Mouse (Mus musculus): ENCODE results near the gene Fam126b. TPM values are rescaled to one million over a fixed set of nuclear protein-coding genes. Genes with fewer than 3 reads are reported as not detected.
"Not testable (repeated sequence)": the region's sequence is repeated elsewhere in the genome, so short reads cannot be mapped to it uniquely, and the experiment has no call there.

Gene Fam126b
- polyA plus RNA-seq (2015; fragmentation: Nextera tagmentation; extraction: Ambion mirVana) = 4.1 and 4.4 TPM in 2 replicates

DNA sequence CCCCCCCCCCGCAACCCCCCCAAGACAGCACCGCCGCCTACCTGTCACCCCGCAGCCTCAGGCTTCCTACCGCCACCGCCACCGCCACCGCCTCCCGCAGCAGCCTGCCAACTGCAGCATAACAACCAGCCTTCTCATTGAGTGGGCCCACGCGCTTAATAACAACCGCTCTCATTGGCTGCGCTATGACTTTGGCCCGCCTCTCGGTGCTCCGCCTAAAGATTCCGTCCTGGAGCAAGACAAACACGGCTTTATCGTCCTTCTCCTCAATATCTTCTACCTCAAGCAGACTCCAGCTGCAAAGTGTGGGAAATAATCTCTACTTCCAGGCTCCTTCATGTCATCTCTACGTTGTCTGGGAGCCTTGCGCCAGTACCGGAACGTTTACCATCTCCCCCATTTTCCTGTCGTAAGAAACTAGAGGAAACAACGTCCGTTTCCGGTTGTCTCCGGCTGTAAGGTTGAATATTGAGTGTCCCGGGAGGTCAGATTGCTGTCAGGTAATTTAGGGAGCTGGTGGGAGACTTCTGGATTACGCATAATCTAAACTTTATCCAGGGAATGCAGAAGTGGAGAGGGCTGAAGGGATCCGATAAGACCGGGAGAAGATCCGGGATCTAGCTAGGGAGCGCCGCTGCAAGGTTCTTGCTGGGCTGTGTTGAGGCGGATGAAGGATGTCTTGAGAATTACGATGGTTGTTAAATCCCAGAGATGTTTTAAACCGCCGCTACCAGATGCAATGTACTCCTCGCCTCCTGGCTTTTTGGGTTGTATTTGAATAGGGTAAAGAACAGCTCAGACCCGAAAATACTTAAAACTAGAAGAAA lies at the start of gene Fam126b, which contains the start of gene Ndufb3:
TSS of gene Fam126b (minus strand) at position 153 of the 827 bp plus-strand sequence.
TSS of gene Ndufb3 (plus strand) at position 214 of the 827 bp plus-strand sequence.
- no peaks in the 10 kb centered on the region; the same call in 1 of the 2 replicates for H3K36me3 ChIP-seq (ENCODE audit: control insufficient read depth, insufficient read depth)
- ATAC-seq (ENCODE audit: low read depth) = peak; percentile 99
- H3K27ac ChIP-seq (ENCODE audit: low read length) = peak within 1 kb of the TSS; percentile 65
- no peaks in the 10 kb centered on the region for H3K9me3 ChIP-seq (replicated peaks; ENCODE audit: control insufficient read depth, low read length)
- under 1% methylated on average over 40 of the region's 41 CpGs for WGBS (ENCODE audit: insufficient replicate concordance)
- peak within 1 kb of the TSS; percentile 83 for H3K4me3 ChIP-seq (ENCODE audit: low read depth, low read length)
- H3K9ac ChIP-seq (ENCODE audit: low read depth, low read length) = peak within 1 kb of the TSS; percentile 87
- H3K27me3 ChIP-seq (ENCODE audit: control insufficient read depth, insufficient read depth, low read depth, low read length) = no peaks in the 10 kb centered on the region
- peak within 1 kb of the TSS; percentile 78 for H3K4me2 ChIP-seq (ENCODE audit: low read depth, low read length)
- H3K4me1 ChIP-seq (ENCODE audit: control insufficient read depth, low read depth, low read length) = peaks cover 10% of the 10 kb centered on the region

DNA sequence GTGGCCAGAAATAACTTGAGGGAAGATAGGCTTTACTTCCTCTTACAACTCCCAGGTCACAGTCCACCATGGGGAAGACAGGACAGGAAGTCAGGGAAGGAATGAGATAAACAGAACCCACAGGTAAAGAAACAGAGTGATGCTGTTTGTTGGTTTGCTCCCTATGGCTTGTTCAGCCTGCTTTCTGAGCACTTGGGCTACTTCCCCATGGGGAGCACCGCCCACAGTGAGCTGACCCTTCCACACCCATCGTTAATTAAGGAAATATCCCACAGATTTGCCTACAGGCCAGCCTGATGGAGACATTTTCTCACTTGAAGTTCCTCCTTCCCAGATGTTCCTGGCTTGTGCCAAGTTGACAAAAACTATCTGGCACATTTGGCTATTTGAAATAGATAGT lies 42.7 kb upstream of the Fam126b start:
- ATAC-seq (ENCODE audit: low read depth); H3K36me3 ChIP-seq (ENCODE audit: control insufficient read depth, insufficient read depth); H3K9ac ChIP-seq (ENCODE audit: low read depth, low read length); H3K4me3 ChIP-seq (ENCODE audit: low read depth, low read length); H3K4me1 ChIP-seq (ENCODE audit: control insufficient read depth, low read depth, low read length); H3K9me3 ChIP-seq (replicated peaks; ENCODE audit: control insufficient read depth, low read length); H3K27me3 ChIP-seq (ENCODE audit: control insufficient read depth, insufficient read depth, low read depth, low read length); H3K4me2 ChIP-seq (ENCODE audit: low read depth, low read length); H3K27ac ChIP-seq (ENCODE audit: low read length): not testable (repeated sequence)
- 50% methylated on average over 1 of the region's 2 CpGs for WGBS (ENCODE audit: insufficient replicate concordance)

DNA sequence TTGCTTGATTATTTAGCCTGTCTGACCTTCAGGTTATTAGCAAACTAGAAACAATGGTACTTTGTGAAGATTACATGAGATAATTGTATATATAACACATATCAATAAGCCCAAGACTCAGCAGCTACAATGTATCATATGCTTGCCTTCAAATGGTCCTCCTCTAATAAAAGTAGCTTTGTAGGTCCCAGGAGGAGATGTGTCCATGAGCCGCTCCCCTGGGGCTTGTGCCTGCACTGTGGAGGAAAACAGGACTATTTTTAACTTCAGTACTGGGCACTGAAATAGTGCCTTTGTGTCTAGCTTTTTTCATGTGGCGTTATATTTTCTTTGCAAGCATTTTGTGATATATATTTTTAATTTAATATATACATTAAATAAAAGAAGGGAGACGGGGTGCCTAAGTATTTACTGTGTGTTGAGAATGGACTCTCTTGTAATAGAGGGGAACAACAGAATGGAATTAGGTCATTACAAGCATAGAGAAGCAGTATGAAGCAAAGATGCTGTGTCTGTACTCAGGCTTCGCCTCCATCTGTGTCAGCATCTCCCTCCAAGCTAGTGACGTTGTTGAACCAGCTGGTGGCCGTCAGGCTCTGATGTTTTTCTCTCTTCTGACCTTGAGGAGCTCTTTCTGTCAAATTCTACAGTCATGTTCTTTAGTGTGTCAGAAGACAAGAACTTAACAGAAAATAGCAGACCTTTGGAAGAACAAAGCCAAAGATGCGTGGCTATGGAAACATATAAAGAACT lies 36.0 kb upstream of the Fam126b start:
- no peaks in the 10 kb centered on the region for H3K4me1 ChIP-seq (ENCODE audit: control insufficient read depth, low read depth, low read length)
- ATAC-seq (ENCODE audit: low read depth) = no peak
- no peak overlapping the region for H3K4me3 ChIP-seq (ENCODE audit: low read depth, low read length)
- H3K9me3 ChIP-seq (replicated peaks; ENCODE audit: control insufficient read depth, low read length) = no peaks in the 10 kb centered on the region
- no peaks in the 10 kb centered on the region for H3K27me3 ChIP-seq (ENCODE audit: control insufficient read depth, insufficient read depth, low read depth, low read length)
- no peak overlapping the region for H3K4me2 ChIP-seq (ENCODE audit: low read depth, low read length)
- H3K27ac ChIP-seq (ENCODE audit: low read length) = no peak overlapping the region
- H3K36me3 ChIP-seq (ENCODE audit: control insufficient read depth, insufficient read depth) = no peaks in the 10 kb centered on the region
- 58% methylated on average over 7 of the region's 7 CpGs for WGBS (ENCODE audit: insufficient replicate concordance)
- no peak overlapping the region for H3K9ac ChIP-seq (ENCODE audit: low read depth, low read length)

DNA sequence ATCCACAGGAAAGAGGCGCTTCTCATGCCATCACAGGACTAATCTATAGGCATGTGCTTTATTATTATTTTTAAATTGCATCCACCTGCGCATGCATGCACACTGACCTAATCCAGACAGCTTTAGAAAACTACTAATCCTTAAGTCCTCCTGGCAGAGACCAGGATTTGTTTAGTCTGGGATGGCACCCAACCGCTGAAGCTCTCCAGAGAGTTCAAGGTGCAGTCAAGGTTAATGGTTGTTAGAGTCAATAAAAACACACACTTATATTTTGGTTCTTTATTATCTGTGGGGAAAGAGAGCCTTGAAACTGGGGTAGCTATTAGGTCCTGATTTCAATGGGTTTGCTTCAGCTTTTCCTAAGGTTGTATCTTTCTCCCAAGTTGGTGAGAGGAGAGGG lies 35.1 kb upstream of the Fam126b start:
- WGBS (ENCODE audit: insufficient replicate concordance) = 70% methylated on average over 3 of the region's 3 CpGs
- Histone ChIP-seq H3K9ac (ENCODE audit: low read depth, low read length) (no peak overlapping the region), H3K4me3 (ENCODE audit: low read depth, low read length) (no peak overlapping the region), H3K9me3 (replicated peaks; ENCODE audit: control insufficient read depth, low read length) (no peaks in the 10 kb centered on the region), H3K36me3 (ENCODE audit: control insufficient read depth, insufficient read depth) (no peaks in the 10 kb centered on the region), H3K27me3 (ENCODE audit: control insufficient read depth, insufficient read depth, low read depth, low read length) (no peaks in the 10 kb centered on the region), H3K27ac (ENCODE audit: low read length) (no peak overlapping the region), H3K4me1 (ENCODE audit: control insufficient read depth, low read depth, low read length) (no peaks in the 10 kb centered on the region), H3K4me2 (ENCODE audit: low read depth, low read length) (no peak overlapping the region)
- ATAC-seq (ENCODE audit: low read depth) = no peak

DNA sequence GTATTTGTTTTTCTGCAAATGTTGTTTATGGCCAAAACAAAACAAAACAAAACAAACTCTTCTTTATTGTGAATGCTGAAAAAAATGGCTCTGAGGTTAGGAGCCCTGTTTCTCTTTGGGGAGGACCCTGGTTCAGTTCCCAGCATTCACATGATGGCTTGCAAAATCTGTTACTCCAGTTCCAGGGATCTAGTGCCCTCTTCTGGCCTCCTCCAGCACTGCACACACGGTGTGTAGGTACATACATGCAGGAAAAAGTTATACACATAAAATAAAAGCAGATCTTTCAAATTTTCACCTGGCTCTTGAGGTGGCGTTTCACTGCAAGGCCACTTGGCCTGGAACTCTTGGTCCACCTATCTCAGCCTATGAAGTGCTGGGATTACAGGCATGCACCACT lies 32.6 kb upstream of the Fam126b start:
- Histone ChIP-seq H3K27me3 (ENCODE audit: control insufficient read depth, insufficient read depth, low read depth, low read length) (no peaks in the 10 kb centered on the region), H3K9ac (ENCODE audit: low read depth, low read length) (no peak overlapping the region), H3K36me3 (ENCODE audit: control insufficient read depth, insufficient read depth) (no peaks in the 10 kb centered on the region), H3K4me3 (ENCODE audit: low read depth, low read length) (no peak overlapping the region), H3K27ac (ENCODE audit: low read length) (no peak overlapping the region), H3K4me1 (ENCODE audit: control insufficient read depth, low read depth, low read length) (no peaks in the 10 kb centered on the region), H3K4me2 (ENCODE audit: low read depth, low read length) (no peak overlapping the region), H3K9me3 (replicated peaks; ENCODE audit: control insufficient read depth, low read length) (no peaks in the 10 kb centered on the region)
- ATAC-seq (ENCODE audit: low read depth) = no peak
- 73% methylated on average over 2 of the region's 2 CpGs for WGBS (ENCODE audit: insufficient replicate concordance)

DNA sequence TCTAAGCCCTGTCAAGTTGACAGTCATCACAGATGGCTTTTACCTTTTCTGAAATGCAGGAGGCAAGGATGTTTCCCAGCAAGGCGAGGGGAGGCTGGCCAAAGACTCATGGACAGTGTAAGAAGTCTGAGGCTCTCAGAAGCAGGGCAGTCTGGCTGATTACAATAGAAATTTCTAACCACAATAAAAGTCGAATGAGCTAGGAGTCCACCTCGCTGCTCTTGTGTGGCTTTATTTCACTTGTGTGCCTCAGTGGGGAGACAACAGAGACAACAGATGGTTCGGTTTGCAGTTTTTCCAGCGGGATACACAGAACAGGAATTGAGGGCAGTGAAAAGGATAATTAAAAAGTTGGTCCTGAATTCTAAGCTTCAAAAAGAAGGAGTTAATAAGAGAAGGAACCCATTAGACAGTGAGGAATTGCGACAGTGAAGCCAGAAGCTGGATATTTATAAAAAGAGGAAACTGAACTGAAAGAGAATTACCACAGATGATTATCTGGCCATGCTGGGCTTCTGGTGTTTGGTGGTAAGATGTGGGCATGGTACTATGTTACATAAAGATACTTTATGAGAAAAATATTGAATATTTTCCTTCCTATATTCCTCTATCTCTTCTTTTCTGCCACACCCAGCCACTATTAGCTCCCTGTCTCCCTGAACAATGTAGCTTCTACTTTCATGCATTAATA lies 32.0 kb upstream of the Fam126b start:
- Histone ChIP-seq H3K27me3 (ENCODE audit: control insufficient read depth, insufficient read depth, low read depth, low read length) (no peaks in the 10 kb centered on the region), H3K4me3 (ENCODE audit: low read depth, low read length) (no peak overlapping the region), H3K27ac (ENCODE audit: low read length) (no peak overlapping the region), H3K9me3 (replicated peaks; ENCODE audit: control insufficient read depth, low read length) (no peaks in the 10 kb centered on the region), H3K4me2 (ENCODE audit: low read depth, low read length) (no peak overlapping the region), H3K36me3 (ENCODE audit: control insufficient read depth, insufficient read depth) (no peaks in the 10 kb centered on the region), H3K9ac (ENCODE audit: low read depth, low read length) (no peak overlapping the region), H3K4me1 (ENCODE audit: control insufficient read depth, low read depth, low read length) (no peaks in the 10 kb centered on the region)
- ATAC-seq (ENCODE audit: low read depth) = no peak
- 19% methylated on average over 6 of the region's 6 CpGs for WGBS (ENCODE audit: insufficient replicate concordance)

DNA sequence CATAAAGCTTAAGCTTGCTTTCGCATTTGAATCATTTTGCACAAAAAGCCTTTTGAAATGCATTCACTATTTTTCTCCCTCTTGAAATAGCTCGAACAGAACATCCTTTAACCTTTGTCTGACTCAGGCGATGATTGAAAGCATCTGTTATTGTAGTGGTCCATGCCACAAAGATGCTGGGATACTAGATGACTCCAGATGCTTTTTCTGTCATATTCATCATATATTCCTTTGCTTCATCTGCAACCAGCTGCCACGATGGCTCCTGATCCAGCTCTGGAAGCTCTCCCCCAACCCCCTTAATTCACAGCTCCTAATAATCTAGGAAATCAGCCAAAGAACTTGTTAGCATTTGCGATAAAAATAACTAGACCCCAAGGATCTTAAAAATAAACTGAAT lies 31.0 kb upstream of the Fam126b start:
- Histone ChIP-seq H3K4me3 (ENCODE audit: low read depth, low read length) (no peak overlapping the region), H3K9ac (ENCODE audit: low read depth, low read length) (no peak overlapping the region), H3K4me2 (ENCODE audit: low read depth, low read length) (no peak overlapping the region), H3K27ac (ENCODE audit: low read length) (no peak overlapping the region), H3K27me3 (ENCODE audit: control insufficient read depth, insufficient read depth, low read depth, low read length) (no peaks in the 10 kb centered on the region), H3K36me3 (ENCODE audit: control insufficient read depth, insufficient read depth) (no peaks in the 10 kb centered on the region), H3K9me3 (replicated peaks; ENCODE audit: control insufficient read depth, low read length) (no peaks in the 10 kb centered on the region), H3K4me1 (ENCODE audit: control insufficient read depth, low read depth, low read length) (no peaks in the 10 kb centered on the region)
- 60% methylated on average over 5 of the region's 5 CpGs for WGBS (ENCODE audit: insufficient replicate concordance)
- ATAC-seq (ENCODE audit: low read depth) = no peak

DNA sequence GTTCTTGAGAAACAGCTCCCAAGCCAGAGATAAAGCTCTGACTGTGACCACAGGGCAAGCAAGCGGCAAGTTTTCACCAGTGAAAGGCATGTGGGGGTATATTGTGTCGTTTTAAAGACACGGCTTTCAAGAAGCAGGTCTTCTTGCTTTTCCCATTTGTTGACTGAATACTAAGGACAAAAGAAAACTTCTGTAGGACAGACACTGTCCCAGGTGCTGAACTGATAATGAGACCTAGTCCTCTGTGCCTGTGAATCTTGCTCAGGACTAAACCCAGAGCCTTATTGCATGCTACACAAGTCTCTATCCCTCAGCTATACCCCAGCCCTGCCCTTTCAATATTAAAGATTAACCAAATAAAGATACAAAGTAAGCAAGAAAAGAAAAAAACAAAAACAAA lies 30.1 kb upstream of the Fam126b start:
- 52% methylated on average over 3 of the region's 3 CpGs for WGBS (ENCODE audit: insufficient replicate concordance)
- H3K4me1 ChIP-seq (ENCODE audit: control insufficient read depth, low read depth, low read length) = no peaks in the 10 kb centered on the region
- H3K27ac ChIP-seq (ENCODE audit: low read length) = no peak overlapping the region
- H3K4me2 ChIP-seq (ENCODE audit: low read depth, low read length) = no peak overlapping the region
- no peaks in the 10 kb centered on the region for H3K27me3 ChIP-seq (ENCODE audit: control insufficient read depth, insufficient read depth, low read depth, low read length)
- no peak overlapping the region for H3K4me3 ChIP-seq (ENCODE audit: low read depth, low read length)
- no peak for ATAC-seq (ENCODE audit: low read depth)
- H3K9ac ChIP-seq (ENCODE audit: low read depth, low read length) = no peak overlapping the region
- H3K36me3 ChIP-seq (ENCODE audit: control insufficient read depth, insufficient read depth) = no peaks in the 10 kb centered on the region
- H3K9me3 ChIP-seq (replicated peaks; ENCODE audit: control insufficient read depth, low read length) = no peaks in the 10 kb centered on the region

Data from liver, embryonic 16.5 days (tissue).